Mouse (Mus musculus): ENCODE measurements at regions not wholly inside any gene's neighbourhood (a gene's known extent, or its start where the extent isn't known, plus 50 kb on each side); places are given as distances from the start of the nearest gene placed in this dataset.

DNA sequence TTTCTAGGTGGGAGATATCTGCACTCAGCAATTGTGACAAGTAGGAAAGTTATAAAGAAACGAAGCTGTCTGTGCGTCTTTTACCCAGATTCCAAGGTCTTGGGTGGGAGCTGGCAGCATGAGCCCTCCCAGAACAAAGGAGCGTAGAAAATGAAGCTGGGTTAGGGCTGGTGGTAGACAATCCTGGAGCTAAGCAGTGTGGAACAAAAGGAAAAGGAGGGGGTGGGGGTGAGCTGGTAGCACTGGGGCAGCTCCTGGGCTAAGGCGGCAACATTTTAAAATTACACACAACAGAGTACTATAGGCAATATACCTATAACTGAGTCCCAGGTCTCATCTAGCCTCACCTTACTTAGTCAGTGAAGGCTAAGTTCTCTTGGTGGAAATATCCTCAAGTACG, 235.6 kb upstream of the Cited2 start:
- TF ChIP-seq CTCF (IDR thresholded peaks at IDR 0.05; ENCODE audit: low read depth) (no peak), EP300 (IDR thresholded peaks at IDR 0.05; ENCODE audit: low read depth) (no peak)

Data from liver, embryonic 14.5 days (tissue).